Mouse (Mus musculus) stomach, embryonic 14.5 days (tissue): Measurements from ENCODE around the gene Rpl35. TPM values are rescaled to one million over a fixed set of nuclear protein-coding genes. Genes with fewer than 3 reads are reported as not detected.

ENCODE experiments used
- ATAC-seq: fragments of 200-750 bp; cut with Nextera tagmentation; 2 replicates; pipeline ENCODE4 v1.8.0; 2017; ENCODE audit warnings: low read depth, moderate TSS enrichment; ENCODE audit not compliant: insufficient number of reproducible peaks, insufficient read depth, low FRiP score
- H3K27ac ChIP-seq: fragments of 300-500 bp; sonication (generic); 2 replicates; pipeline ENCODE4 v1.5.1; 2014; ENCODE audit warnings: mild to moderate bottlenecking, low read length, moderate library complexity, mixed read lengths
- H3K27me3 ChIP-seq: fragments of 300-500 bp; sonication (generic); 2 replicates; pipeline ENCODE4 v1.6.1; 2014; ENCODE audit warnings: low read length, control low read depth, mixed read lengths; ENCODE audit not compliant: control insufficient read depth, insufficient read depth
- H3K36me3 ChIP-seq: fragments of 300-500 bp; sonication (generic); 2 replicates; pipeline ENCODE4 v1.6.1; 2014; ENCODE audit warnings: mild to moderate bottlenecking, control low read depth, low read length, moderate library complexity, mixed read lengths; ENCODE audit not compliant: control insufficient read depth, insufficient read depth
- H3K4me1 ChIP-seq: fragments of 300-500 bp; sonication (generic); 2 replicates; pipeline ENCODE4 v1.6.1; 2014; ENCODE audit warnings: low read length, control low read depth, mixed read lengths; ENCODE audit not compliant: control insufficient read depth, insufficient read depth
- H3K4me2 ChIP-seq: fragments of 300-500 bp; sonication (generic); replicated peaks from 2 replicates; pipeline ENCODE4 v1.6.1; 2014; ENCODE audit warnings: low read depth, low read length, control low read depth
- H3K4me3 ChIP-seq: fragments of 300-500 bp; sonication (generic); 2 replicates; pipeline ENCODE4 v1.5.1; 2014; ENCODE audit warnings: low read depth, low read length, control low read depth
- H3K9ac ChIP-seq: fragments of 300-500 bp; sonication (generic); replicated peaks from 2 replicates; pipeline ENCODE4 v1.6.1; 2014; ENCODE audit warnings: low read depth, mild to moderate bottlenecking, control low read depth, low read length, moderate library complexity, mixed read lengths
- H3K9me3 ChIP-seq: fragments of 300-500 bp; sonication (generic); 2 replicates; pipeline ENCODE4 v1.6.1; 2016; ENCODE audit warnings: low read depth, low read length, control low read depth; ENCODE audit not compliant: control insufficient read depth
- WGBS: fragments of 180-500 bp; shearing (Covaris S2); extraction: QIAGEN DNeasy Blood & Tissue Kit; methylation state at CpG from one replicate; pipeline ENCODE4 v1.1.7; 2014; 5-methylcytosine and 5-hydroxymethylcytosine counted together
- polyA plus RNA-seq: library from polyadenylated mRNA; unstranded; fragments of >200 nt; fragmentation: Nextera tagmentation; extraction: Ambion mirVana; gene quantifications from 2 replicates; pipeline ENCODE4 v1.2.1, GENCODE M21; 2014

Gene Rpl35
- polyA plus RNA-seq, 1 experiment from 2014 or later: 1,116 TPM

DNA sequence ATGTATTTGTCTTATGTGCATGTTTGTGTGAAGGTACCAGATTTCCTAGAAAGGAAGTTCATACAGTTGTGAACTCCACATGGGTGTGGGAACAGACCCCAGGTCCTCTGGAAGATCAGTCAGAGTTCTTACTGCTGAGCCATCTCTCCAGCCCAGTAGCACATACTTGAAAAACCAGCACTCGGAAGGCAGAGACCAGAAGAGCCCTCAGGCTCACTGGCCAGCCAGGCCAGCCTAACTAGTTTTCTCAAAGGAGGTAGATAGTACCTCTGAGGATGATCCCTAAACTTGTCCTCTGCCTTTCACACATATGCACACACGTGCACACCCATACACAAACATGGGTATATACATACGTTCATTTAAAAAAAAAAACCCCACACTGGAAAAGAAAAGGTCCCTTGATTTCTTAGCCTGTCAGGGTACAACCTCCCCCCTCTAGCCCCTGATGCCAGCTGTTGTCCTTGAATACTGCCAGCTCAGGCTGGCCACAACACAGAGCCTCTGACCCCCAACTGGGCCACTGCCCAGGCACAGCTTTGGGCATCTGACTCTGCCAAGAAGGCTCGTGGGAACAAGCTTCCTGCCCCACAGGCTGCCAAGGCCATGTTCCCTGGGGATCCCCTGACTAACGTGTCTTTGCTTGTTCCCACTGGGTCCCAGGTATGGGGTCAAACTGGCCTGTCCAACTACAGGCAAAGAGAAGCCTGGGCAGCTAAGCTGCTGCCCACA is 52.1 kb downstream of the Rpl35 start:
- Histone ChIP-seq H3K9ac (no peak overlapping the region), H3K27ac (no peak overlapping the region), H3K9me3 (no peaks in the 10 kb centered on the region), H3K4me1 (no peaks in the 10 kb centered on the region), H3K36me3 (no peaks in the 10 kb centered on the region), H3K4me3 (no peak overlapping the region), H3K4me2 (no peak overlapping the region), H3K27me3 (no peaks in the 10 kb centered on the region)
- 79% methylated on average over 5 of the region's 5 CpGs for WGBS
- no peak for ATAC-seq

Other genes starting within 250 kb of the Rpl35 start
- 2.6 and 3.3 TPM in 2 replicates for gene Nr6a1, start 77.9 kb downstream of the Rpl35 start, polyA plus RNA-seq
- gene Olfml2a, start 73.6 kb downstream of the Rpl35 start, polyA plus RNA-seq: 3.5 and 3.6 TPM in 2 replicates
- 1.1 and 1.8 TPM in 2 replicates for gene Wdr38, start 8.1 kb downstream of the Rpl35 start, polyA plus RNA-seq
- 119 and 124 TPM in 2 replicates for gene Arpc5l, start 276 bp downstream of the Rpl35 start, polyA plus RNA-seq
- gene Golga1, start 59.9 kb upstream of the Rpl35 start, polyA plus RNA-seq: 36.1 and 38.6 TPM in 2 replicates
- gene Scai, start 185.1 kb upstream of the Rpl35 start, polyA plus RNA-seq: 12.1 and 16.6 TPM in 2 replicates
- 70.4 and 82.7 TPM in 2 replicates for gene Ppp6c, start 220.8 kb upstream of the Rpl35 start, polyA plus RNA-seq